In the genomic region with DNA sequence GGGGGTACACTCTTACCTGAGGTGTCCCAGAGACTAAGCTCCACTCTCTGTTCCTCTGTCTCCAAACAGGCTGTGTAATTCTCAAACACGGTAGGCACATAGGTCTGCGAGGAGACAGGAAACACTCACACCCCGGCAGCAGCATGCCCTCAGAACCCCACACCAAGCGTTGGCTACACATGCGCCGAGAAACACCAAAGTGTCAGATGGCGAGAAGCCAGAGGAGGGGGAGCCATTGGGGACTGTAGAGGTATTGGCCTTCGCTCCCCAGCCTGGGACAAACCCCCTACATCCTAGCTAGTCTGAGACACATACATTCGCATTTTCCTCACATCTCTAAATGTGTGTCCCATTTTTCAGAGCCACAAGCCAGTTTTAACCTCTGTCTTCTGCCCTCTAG, we compare ENCODE assay signal across 8 mouse cellular contexts. TPM values are rescaled to one million over a fixed set of nuclear protein-coding genes. Genes with fewer than 3 reads are reported as not detected.
A peak's percentile ranks its signal among the peaks of the same experiment; 100 is the strongest.
DNase-seq lines count a peak whose midpoint lies in the region; ATAC-seq lines count a peak whose summit lies in the region.

No protein-coding gene starts in this region.

- H3K4me1 ChIP-seq in hindbrain, embryonic 14.5 days (replicated peaks; ENCODE audit: control insufficient read depth, insufficient read depth, low read length): peaks cover 31% of the 10 kb centered on the region

- 1% methylated on average over 9 of the region's 9 CpGs for WGBS in hindbrain, embryonic 14.5 days

- H3K36me3 ChIP-seq in hindbrain, embryonic 14.5 days (replicated peaks; ENCODE audit: control insufficient read depth, insufficient read depth): no peaks in the 10 kb centered on the region

- H3K4me2 ChIP-seq in hindbrain, embryonic 14.5 days (replicated peaks): peak overlapping the region; percentile 99

- no peak overlapping the region for H3K27ac ChIP-seq in hindbrain, embryonic 14.5 days

- no peaks in the 10 kb centered on the region for H3K9me3 ChIP-seq in hindbrain, embryonic 14.5 days (ENCODE audit: control insufficient read depth, low read length)

- intact Hi-C loops in gastrocnemius, postnatal 14 days (cut with DNase I; ENCODE audit: low total_unique reads): no loop called here

- no peaks in the 10 kb centered on the region; the same call in 1 of the 2 replicates for H3K27me3 ChIP-seq in hindbrain, embryonic 14.5 days (ENCODE audit: control insufficient read depth, insufficient read depth, low read length)

- peak overlapping the region; percentile 52 for H3K4me3 ChIP-seq in hindbrain, embryonic 14.5 days (replicated peaks; ENCODE audit: low read length)

- ATAC-seq in hindbrain, embryonic 14.5 days (ENCODE audit: low FRiP score): no peak

- DNase-seq in 3134 (ENCODE audit: extremely low read depth, insufficient read length, low spot score) (peak; percentile 34), 3T3-L1 (ENCODE audit: low read depth, low spot score) (peak; percentile 47)
- peak; percentile 62 to 71 for DNase-seq in cerebellum, postnatal 14 days
- DNase-seq in hindbrain, embryonic 14.5 days (ENCODE audit: low spot score): no peak
- DNase-seq in lung, postnatal 10 days: peak; percentile 25
- DNase-seq in thymus, postnatal 36 days: peak; percentile 20 to 28
- no peak for DNase-seq in gastrocnemius, postnatal 14 days
- no peak for DNase-seq in yolk sac, embryonic 10.5 days (ENCODE audit: low spot score)

- peak overlapping the region; percentile 65 for H3K9ac ChIP-seq in hindbrain, embryonic 14.5 days

RNA-seq across cellular contexts. Expression of a gene that starts 0.8 kb away (rescaled TPM):
- 6.0 and 6.1 TPM in 2 replicates for polyA plus RNA-seq in hindbrain, embryonic 14.5 days (2014; fragmentation: Nextera tagmentation; extraction: Ambion mirVana)
- total RNA-seq in gastrocnemius, postnatal 14 days (2021): 1 to 10 TPM in 1 of 2 experiments, under 1 TPM in 1; 0.40 to 1.2 TPM

RNA-seq across cellular contexts. Expression of a gene that starts 13.8 kb away (rescaled TPM):
- polyA plus RNA-seq in hindbrain, embryonic 14.5 days (2014; fragmentation: Nextera tagmentation; extraction: Ambion mirVana): 22.5 and 24.2 TPM in 2 replicates
- total RNA-seq in gastrocnemius, postnatal 14 days (2021): 10 to 100 TPM; 45.1 to 48.1 TPM

RNA-seq across cellular contexts. Expression of a gene that starts 31.5 kb away (rescaled TPM):
- 5.6 and 6.6 TPM in 2 replicates for polyA plus RNA-seq in hindbrain, embryonic 14.5 days (2014; fragmentation: Nextera tagmentation; extraction: Ambion mirVana)
- total RNA-seq in gastrocnemius, postnatal 14 days (2021): not detected

RNA-seq across cellular contexts. Expression of a gene that starts 45.8 kb away (rescaled TPM):
- 98.3 and 101 TPM in 2 replicates for polyA plus RNA-seq in hindbrain, embryonic 14.5 days (2014; fragmentation: Nextera tagmentation; extraction: Ambion mirVana)
- total RNA-seq in gastrocnemius, postnatal 14 days (2021): 1 to 10 TPM; 6.6 to 9.5 TPM

RNA-seq across cellular contexts. Expression of a gene that starts 51.5 kb away (rescaled TPM):
- 6.4 and 7.2 TPM in 2 replicates for polyA plus RNA-seq in hindbrain, embryonic 14.5 days (2014; fragmentation: Nextera tagmentation; extraction: Ambion mirVana)
- total RNA-seq in gastrocnemius, postnatal 14 days (2021): 1 to 10 TPM; 3.9 to 4.4 TPM

Comparison
In these comparisons a context has a peak if more than half of its experiments do, and no peak if none do; other contexts are left out.
1. DNase-seq: peak in 3134 (single experiment), 3T3-L1 (single experiment), cerebellum, postnatal 14 days (2 of 2), lung, postnatal 10 days (single experiment) and thymus, postnatal 36 days (2 of 2); none in hindbrain, embryonic 14.5 days (single experiment), gastrocnemius, postnatal 14 days (single experiment) and yolk sac, embryonic 10.5 days (single experiment).